Mouse (Mus musculus) forebrain, embryonic 13.5 days (tissue): ENCODE data around the gene Trim30a. TPM values are rescaled to one million over a fixed set of nuclear protein-coding genes. Genes with fewer than 3 reads are reported as not detected.
"Not testable (repeated sequence)": the region's sequence is repeated elsewhere in the genome, so short reads cannot be mapped to it uniquely, and the experiment has no call there.

ENCODE experiments used
- ATAC-seq: fragments of 200-750 bp; cut with Nextera tagmentation; 2 replicates; pipeline ENCODE4 v1.8.0; 2017
- H3K27ac ChIP-seq: fragments of 300-500 bp; sonication (generic); 2 replicates; pipeline ENCODE4 v1.5.1; 2015; ENCODE audit warnings: inconsistent platforms, mild to moderate bottlenecking, moderate library complexity
- H3K27me3 ChIP-seq: fragments of 300-500 bp; sonication (generic); 2 replicates; pipeline ENCODE4 v1.6.1; 2015; ENCODE audit warnings: mild to moderate bottlenecking, inconsistent platforms
- H3K36me3 ChIP-seq: fragments of 300-500 bp; sonication (generic); 2 replicates; pipeline ENCODE4 v1.6.1; 2015; ENCODE audit warnings: mild to moderate bottlenecking, inconsistent platforms; ENCODE audit not compliant: poor library complexity, severe bottlenecking
- H3K4me1 ChIP-seq: fragments of 300-500 bp; sonication (generic); 2 replicates; pipeline ENCODE4 v1.6.1; 2015; ENCODE audit warnings: inconsistent platforms
- H3K4me2 ChIP-seq: fragments of 300-500 bp; sonication (generic); 2 replicates; pipeline ENCODE4 v1.6.1; 2015; ENCODE audit warnings: inconsistent platforms, mild to moderate bottlenecking, moderate library complexity
- H3K4me3 ChIP-seq: fragments of 300-500 bp; sonication (generic); 2 replicates; pipeline ENCODE4 v1.5.1; 2015; ENCODE audit warnings: mild to moderate bottlenecking, inconsistent platforms
- H3K9ac ChIP-seq: fragments of 300-500 bp; sonication (generic); 2 replicates; pipeline ENCODE4 v1.6.1; 2015; ENCODE audit warnings: mild to moderate bottlenecking, inconsistent platforms
- H3K9me3 ChIP-seq: fragments of 300-500 bp; sonication (generic); replicated peaks from 2 replicates; pipeline ENCODE4 v1.6.1; 2016; ENCODE audit warnings: inconsistent platforms
- WGBS: fragments of 180-500 bp; shearing (Covaris S2); methylation state at CpG from one replicate; pipeline ENCODE4 v1.1.7; 2015; 5-methylcytosine and 5-hydroxymethylcytosine counted together
- polyA plus RNA-seq: library from polyadenylated mRNA; unstranded; fragments of >200 nt; fragmentation: Nextera tagmentation; extraction: Ambion mirVana; gene quantifications from 2 replicates; pipeline ENCODE4 v1.2.1, GENCODE M21; 2015

Gene Trim30a
- polyA plus RNA-seq: 0.45 and 0.78 TPM in 2 replicates

DNA sequence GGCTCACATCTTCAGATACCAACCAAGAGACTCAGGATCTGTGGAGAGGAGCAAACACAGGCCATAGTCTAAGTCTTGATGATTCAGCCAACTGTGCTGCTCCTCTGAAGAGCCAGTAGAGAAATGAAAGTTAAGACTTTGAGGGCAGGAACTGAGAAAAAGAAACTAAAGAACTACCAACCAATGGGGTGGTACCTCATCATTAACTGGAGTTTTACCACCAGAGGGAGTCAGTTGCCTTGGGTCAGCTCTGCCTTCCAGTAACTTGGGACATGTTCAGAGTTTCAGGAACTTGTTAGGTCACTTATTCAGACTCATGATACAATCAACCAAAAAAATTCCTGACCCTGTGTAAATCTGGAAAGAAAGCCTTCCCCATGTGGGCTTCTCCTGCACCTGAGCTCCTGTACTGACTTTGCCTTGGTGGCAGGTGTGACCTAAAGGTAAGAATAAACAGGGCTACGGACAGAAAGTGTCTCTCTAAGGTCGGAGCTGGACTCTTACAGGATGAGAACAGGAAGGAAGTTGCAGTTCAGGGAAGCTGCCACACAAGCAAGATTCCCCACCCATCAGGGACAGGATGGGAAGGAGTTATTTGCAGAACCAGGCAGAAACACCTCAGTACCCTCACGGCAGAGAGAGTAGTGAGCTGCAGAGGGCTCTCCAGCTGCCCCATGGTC, at the start of gene Trim30a:
Gene Trim30a (minus strand): TSS at position 129 of the 680 bp plus-strand sequence.
- no peak within 1 kb of the TSS for H3K9ac ChIP-seq
- no peaks in the 10 kb centered on the region for H3K4me1 ChIP-seq
- no peak within 1 kb of the TSS for H3K4me2 ChIP-seq
- H3K27ac ChIP-seq: no peak within 1 kb of the TSS
- no peaks in the 10 kb centered on the region for H3K27me3 ChIP-seq
- ATAC-seq: no peak
- no peaks in the 10 kb centered on the region for H3K36me3 ChIP-seq
- WGBS: 82% methylated on average over 3 of the region's 3 CpGs
- no peak within 1 kb of the TSS for H3K4me3 ChIP-seq
- H3K9me3 ChIP-seq: no peaks in the 10 kb centered on the region

DNA sequence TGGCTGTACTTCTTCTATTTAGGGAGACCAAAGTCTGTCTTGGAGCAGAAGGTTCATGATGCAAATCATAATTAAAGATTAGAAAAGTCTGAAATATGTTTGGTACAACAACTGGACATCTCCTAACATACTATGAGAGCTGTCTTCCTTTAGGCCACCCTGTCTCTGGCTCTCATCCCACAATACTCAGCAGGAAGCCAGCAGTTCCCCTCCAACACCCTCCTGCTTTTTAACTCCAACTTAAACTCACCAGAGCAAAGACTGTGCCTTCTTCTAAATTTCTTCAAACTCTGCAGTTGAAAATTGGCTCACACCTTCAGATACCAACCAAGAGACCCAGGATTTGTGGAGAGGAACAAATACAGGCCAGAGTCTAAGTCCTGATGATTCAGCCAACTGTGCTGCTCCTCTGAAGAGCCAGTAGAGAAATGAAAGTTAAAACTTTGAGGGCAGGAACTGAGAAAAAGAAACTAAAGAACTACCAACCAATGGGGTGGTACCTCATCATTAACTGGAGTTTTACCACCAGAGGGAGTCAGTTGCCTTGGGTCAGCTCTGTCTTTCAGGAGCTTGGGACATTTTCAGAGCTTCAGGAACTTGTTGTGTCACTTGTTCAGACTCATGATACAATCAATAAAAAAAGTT, 42.5 kb upstream of the Trim30a start, which contains the start of gene Trim30d:
Gene Trim30d (minus strand): TSS at position 429 of the 645 bp plus-strand sequence.
- H3K9ac ChIP-seq, H3K4me3 ChIP-seq, H3K4me2 ChIP-seq, H3K36me3 ChIP-seq, H3K9me3 ChIP-seq, ATAC-seq, H3K27me3 ChIP-seq, H3K27ac ChIP-seq, H3K4me1 ChIP-seq: not testable (repeated sequence)

DNA sequence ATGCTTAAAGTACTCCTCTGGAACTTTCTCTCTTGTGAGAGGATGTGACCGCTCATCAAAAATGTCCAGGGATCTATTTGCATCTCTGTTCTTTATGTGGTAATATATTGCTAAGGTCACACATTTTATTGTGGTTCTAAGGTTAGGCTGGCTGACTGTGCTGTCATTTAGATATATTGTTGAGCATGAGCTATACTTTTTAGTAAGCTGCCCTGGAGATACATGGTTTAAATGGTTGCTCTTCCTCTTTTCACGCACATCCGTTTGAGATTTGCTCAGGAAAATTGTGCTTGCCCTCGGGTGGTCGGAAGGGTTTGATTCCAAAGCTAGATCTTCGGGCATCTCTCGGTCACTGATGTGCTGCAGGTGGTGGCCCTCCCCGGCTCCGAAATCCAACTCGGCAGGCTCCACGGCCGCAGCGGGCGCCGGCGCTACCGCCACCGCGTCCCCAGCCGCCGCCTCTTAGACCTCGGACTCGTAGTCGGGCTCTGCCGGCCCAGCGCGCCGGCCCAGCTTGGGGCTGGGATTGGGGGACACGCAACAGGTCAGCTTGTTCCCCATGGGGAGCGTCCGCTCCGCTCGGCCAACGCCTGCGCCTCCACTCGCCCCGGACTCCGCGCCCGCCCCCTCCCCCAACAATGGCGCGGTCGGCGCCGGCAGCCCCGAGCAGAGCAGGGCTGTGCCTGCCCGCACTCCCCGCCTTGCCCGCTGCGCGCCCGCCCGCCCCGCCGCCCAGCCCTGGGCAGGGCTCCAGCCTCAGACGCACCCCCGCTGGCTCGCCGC, 36.8 kb upstream of the Trim30a start:
- H3K4me1 ChIP-seq: no peaks in the 10 kb centered on the region
- H3K9me3 ChIP-seq: no peaks in the 10 kb centered on the region
- peak overlapping the region; percentile 59 for H3K9ac ChIP-seq
- H3K36me3 ChIP-seq: no peaks in the 10 kb centered on the region
- H3K27me3 ChIP-seq: peaks cover 4% of the 10 kb centered on the region; the same call in 1 of the 2 replicates
- H3K27ac ChIP-seq: no peak overlapping the region
- ATAC-seq: peak; percentile 95
- H3K4me2 ChIP-seq: peak overlapping the region; percentile 63
- 3% methylated on average over 43 of the region's 59 CpGs for WGBS
- peak overlapping the region; percentile 46 for H3K4me3 ChIP-seq

DNA sequence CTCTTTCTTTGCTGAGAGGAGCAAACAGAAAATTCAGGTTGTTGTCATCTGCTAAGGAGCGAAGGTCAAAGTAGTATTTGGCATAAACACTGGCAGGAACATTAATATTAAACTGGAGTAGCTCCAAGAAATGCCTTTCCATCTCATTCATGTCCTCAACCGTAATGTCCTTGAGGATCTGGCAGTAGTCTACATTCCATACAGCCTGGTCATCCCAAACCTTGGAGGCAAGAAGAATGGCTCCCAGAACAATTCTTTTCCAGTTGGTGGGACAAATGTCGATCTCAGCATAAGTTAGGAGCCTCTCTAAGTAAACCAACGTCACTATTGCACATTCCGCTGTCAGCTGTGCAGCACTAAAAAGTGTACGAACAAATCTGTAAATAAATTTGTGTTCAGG, 36.2 kb upstream of the Trim30a start:
- H3K4me1 ChIP-seq, H3K27ac ChIP-seq, H3K9ac ChIP-seq, H3K27me3 ChIP-seq, ATAC-seq, H3K4me3 ChIP-seq, H3K4me2 ChIP-seq, H3K9me3 ChIP-seq, H3K36me3 ChIP-seq: not testable (repeated sequence)
- WGBS: 78% methylated on average over 6 of the region's 6 CpGs

DNA sequence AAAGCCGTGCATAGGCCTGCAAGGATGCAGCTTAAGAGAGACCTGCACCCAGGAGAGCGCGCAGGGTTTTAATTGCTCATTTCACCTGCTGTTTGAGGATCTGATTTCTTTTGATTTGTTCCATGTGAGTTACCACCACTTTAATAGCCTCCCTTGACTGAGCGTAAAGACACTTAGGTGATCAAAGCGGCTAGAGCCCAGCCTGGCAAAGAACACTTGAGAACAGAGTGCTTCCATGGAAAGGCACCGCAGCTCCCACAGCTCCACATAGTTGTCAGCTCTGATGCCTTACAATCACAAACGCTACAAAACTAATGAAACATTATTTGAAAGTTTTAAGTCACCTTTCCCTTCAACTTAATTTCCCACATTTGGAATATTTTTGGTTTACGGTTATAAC, 34.5 kb upstream of the Trim30a start:
- not testable (repeated sequence) for H3K4me3 ChIP-seq, H3K9me3 ChIP-seq, H3K27me3 ChIP-seq, H3K4me2 ChIP-seq, H3K36me3 ChIP-seq, H3K4me1 ChIP-seq, H3K27ac ChIP-seq, ATAC-seq, H3K9ac ChIP-seq
- 32% methylated on average over 7 of the region's 8 CpGs for WGBS

DNA sequence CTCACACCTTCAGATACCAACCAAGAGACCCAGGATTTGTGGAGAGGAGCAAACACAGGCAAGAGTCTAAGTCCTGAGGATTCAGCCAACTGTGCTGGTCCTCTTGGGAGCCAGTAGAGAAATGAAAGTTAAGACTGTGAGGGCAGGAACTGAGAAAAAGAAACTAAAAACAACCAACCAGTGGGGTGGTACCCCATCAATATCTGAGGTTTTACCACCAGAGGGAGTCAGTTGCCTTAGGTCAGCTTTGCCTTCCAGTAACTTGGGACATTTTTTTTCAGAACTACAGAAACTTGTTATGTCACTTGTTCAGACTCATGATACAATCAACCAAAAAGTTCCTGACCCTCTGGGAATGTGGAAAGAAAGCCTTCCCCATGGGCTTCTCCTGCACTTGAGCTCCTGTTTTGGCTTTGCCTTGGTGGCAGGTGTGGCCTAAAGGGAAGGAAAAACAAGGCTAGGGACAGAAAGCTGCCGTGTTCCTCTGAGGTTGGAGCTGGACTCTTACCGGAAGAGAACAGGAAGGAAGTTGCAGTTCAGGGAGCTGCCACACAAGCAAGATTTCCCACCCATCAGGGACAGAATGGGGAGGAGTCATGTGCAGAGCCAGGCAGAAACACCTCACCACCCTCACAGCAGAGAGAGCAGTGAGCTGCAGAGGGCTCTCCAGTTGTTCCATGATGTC, 18.9 kb downstream of the Trim30a start:
- Histone ChIP-seq H3K4me2 (no peak overlapping the region), H3K4me1 (no peaks in the 10 kb centered on the region), H3K27me3 (no peaks in the 10 kb centered on the region), H3K9me3 (no peaks in the 10 kb centered on the region), H3K4me3 (no peak overlapping the region), H3K36me3 (no peaks in the 10 kb centered on the region), H3K27ac (no peak overlapping the region), H3K9ac (no peak overlapping the region)
- no peak for ATAC-seq
- 87% methylated on average over 2 of the region's 2 CpGs for WGBS

DNA sequence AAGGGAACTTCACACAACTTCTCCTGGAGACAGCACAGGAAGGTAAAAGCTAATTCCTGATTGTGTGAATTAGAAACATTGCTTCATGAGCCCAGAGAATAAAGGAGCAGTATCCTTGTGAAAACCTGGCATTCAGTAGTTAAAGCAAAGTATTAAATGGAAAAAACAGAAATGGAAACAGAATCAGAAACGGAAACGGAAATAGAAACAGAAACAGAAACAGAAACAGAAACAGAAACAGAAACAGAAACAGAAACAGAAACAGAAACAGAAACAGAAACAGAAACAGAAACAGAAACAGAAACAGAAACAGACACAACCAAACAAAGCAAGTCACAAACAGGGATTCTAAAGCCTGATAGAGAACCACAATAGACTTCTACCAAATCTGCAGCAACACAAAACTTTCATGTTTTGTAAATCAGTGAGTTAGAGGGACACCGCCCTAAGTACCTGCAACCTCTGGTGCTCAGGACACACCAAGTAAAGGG, 60.5 kb downstream of the Trim30a start:
- no peak for ATAC-seq
- H3K4me1 ChIP-seq: no peaks in the 10 kb centered on the region
- WGBS: 93% methylated on average over 3 of the region's 3 CpGs

DNA sequence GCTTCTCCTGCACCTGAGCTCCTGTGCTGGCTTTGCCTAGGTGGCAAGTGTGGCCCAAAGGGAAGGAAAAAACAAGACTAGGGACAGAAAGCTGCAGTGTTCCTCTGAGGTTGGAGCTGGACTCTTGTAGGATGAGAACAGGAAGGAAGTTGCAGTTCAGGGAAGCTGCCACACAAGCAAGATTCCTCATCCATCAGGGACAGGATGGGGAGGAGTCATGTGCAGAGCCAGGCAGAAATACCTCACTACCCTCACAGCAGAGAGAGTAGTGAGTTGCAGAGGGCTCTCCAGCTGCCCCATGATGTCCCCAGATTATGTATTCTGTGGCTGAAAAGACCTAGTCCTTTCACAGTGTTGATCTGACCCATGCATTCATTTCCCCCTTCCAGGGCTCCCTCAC, 63.9 kb downstream of the Trim30a start:
- Histone ChIP-seq H3K9me3 (no peaks in the 10 kb centered on the region), H3K4me2 (no peak overlapping the region), H3K9ac (no peak overlapping the region), H3K4me1 (no peaks in the 10 kb centered on the region), H3K27me3 (no peaks in the 10 kb centered on the region), H3K36me3 (no peaks in the 10 kb centered on the region), H3K27ac (no peak overlapping the region), H3K4me3 (no peak overlapping the region)
- no peak for ATAC-seq

More for the DNA sequence above, 60.5 kb downstream of the Trim30a start:
- Histone ChIP-seq H3K9ac (no peak overlapping the region), H3K27me3 (no peaks in the 10 kb centered on the region), H3K4me2 (no peak overlapping the region), H3K4me3 (no peak overlapping the region), H3K27ac (no peak overlapping the region), H3K9me3 (no peaks in the 10 kb centered on the region), H3K36me3 (no peaks in the 10 kb centered on the region)

DNA sequence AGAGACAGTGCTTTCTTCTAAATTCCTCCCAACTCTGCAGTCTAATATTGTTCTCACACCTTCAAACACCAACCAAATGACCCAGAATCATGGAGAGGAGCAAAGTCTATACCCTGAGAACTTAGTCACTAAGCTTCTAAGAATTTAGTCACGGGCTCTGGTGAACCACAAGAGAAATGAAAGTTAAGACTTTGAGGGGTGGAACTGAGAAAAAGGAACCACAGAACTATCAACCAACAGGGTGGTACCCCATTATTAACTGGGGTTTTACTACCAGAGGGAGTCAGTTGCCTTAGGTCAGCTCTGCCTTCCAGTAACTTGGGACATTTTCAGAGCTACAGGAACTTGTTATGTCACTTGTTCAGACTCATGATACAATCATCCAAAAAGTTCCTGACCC, 64.3 kb downstream of the Trim30a start, which contains the start of gene Trim30c:
Gene Trim30c (minus strand): TSS at position 140 of the 400 bp plus-strand sequence.
- Histone ChIP-seq H3K4me1 (no peaks in the 10 kb centered on the region), H3K36me3 (no peaks in the 10 kb centered on the region), H3K27me3 (no peaks in the 10 kb centered on the region), H3K9ac (no peak within 1 kb of the TSS), H3K4me3 (no peak within 1 kb of the TSS), H3K27ac (no peak within 1 kb of the TSS), H3K9me3 (no peaks in the 10 kb centered on the region), H3K4me2 (no peak within 1 kb of the TSS)
- 79% methylated on average over 1 of the region's 1 CpGs for WGBS
- ATAC-seq: no peak

DNA sequence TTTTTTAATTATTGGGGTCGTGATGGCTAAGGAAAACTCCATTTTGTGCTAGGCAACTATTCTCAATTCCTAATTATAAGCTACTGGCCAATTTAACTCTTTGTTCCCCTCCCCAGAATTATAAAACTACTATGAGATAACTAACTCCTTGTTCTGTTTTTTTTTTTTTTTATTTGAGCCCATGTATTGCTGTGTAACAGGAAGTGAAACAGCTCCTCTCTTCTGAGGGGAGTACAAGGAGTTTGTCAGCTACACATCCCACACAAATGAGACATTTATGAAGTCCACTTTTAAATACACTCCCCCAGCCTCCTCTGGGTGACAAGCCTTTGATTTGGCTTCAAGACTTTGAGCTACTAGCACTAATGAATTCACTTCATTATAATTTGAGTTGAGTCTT, 66.5 kb downstream of the Trim30a start:
- Histone ChIP-seq H3K27me3 (no peaks in the 10 kb centered on the region), H3K36me3 (no peaks in the 10 kb centered on the region), H3K27ac (no peak overlapping the region), H3K9ac (no peak overlapping the region), H3K4me2 (no peak overlapping the region), H3K4me1 (no peaks in the 10 kb centered on the region), H3K4me3 (no peak overlapping the region), H3K9me3 (no peaks in the 10 kb centered on the region)
- ATAC-seq: no peak
- 57% methylated on average over 1 of the region's 1 CpGs for WGBS

DNA sequence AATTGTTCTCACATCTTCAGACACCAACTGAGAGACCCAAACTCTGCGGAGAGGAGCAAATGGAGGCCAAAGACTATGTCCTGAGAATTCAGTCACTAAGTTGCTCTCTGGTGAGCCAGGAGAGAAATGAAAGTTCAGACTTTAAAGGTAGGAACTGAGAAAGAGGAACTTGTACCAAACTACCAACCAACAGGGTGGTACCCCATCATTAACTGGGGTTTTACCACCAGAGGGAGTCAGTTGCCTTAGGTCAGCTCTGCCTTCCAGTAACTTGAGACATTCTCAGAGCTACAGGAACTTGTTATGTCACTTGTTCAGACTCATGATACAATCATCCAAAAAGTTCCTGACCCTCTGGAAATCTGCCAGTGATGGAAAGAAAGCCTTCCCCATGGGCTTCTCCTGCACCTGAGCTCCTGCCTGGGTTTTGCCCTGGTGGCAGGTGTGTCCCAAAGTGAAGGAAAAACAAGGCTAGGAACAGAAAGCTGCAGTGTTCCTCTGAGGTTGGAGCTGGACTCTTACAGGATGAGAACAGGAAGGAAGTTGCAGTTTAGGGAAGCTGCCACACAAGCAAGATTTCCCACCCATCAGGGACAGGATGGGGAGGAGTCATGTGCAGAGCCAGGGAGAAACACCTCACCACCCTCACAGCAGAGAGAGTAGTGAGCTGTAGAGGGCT, 95.1 kb downstream of the Trim30a start, which contains the start of gene Trim30b:
Gene Trim30b (minus strand): TSS at position 149 of the 679 bp plus-strand sequence.
- ATAC-seq: no peak
- no peaks in the 10 kb centered on the region for H3K4me1 ChIP-seq
- no peaks in the 10 kb centered on the region for H3K9me3 ChIP-seq
- H3K36me3 ChIP-seq: no peaks in the 10 kb centered on the region
- H3K4me3 ChIP-seq: no peak within 1 kb of the TSS
- H3K4me2 ChIP-seq: no peak within 1 kb of the TSS
- no peak within 1 kb of the TSS for H3K27ac ChIP-seq
- no peak within 1 kb of the TSS for H3K9ac ChIP-seq
- WGBS: 71% methylated on average over 1 of the region's 1 CpGs
- H3K27me3 ChIP-seq: no peaks in the 10 kb centered on the region
